Mouse (Mus musculus): ENCODE data around the gene Olfr543.
A peak's percentile ranks its signal among the peaks of the same experiment; 100 is the strongest.

Olfr543 gene

DNA sequence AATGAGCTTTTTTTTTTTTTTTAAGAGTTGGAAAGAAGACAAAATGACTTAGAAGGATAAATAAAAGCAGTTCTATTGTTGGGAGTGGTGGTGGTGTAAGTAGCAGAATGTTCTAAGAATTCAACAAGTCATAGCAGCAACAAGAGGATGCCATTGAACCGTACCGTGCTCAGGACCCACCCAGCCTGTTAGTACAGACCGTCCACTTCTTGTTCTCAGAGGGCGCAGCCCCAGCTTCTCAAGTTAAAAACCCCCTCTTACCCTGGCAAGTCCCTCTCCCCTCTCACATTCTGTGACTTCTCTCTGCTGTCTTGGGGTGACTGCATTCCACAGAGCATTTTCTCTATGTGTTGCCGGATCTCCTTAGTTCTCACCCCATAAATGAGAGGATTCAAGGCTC lies 4.9 kb downstream of the Olfr543 start:
- DNase-seq (ENCODE audit: low spot score in 2 of 2) = no peak

DNA sequence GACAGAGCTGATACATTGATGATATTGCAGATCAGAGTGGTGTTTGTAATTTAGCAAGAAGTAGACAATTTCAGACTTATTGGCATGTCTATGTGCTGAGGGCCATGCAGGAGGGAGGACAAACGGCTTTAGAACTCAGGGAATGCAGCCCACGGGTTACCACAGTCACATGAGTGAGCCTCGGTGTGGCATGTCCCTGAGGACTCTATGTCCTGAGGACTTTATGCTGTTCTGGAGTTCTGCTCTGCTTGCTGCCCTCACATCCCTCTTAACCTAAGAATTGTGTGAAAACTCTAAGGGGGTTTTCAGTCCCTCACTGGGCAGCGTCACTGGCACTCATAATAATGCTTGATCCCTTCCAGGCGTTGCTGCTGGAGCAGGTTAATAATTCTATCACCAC lies 8.8 kb downstream of the Olfr543 start:
- DNase-seq (ENCODE audit: low spot score in 2 of 2) = no peak

DNA sequence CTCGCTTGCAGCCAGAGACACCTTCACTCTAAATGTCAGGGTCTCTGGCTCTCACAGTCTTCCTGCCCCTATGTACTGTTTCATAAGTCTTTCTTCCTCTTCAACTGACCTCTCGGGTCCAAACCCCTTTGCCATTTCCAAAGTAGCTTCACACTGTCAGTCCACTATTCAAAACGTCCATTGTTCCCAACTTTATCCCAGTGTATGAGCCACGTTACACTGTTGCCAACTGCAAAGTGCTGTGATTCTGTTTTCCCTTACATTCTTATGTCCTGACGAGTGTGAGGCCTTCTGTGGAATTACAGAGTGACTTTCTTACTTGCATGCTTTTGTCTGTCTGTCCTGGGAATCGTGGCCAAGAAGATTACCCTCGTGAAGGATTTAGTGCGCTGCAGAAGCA lies 13.9 kb downstream of the Olfr543 start:
- DNase-seq (ENCODE audit: low spot score in 2 of 2) = no peak

DNA sequence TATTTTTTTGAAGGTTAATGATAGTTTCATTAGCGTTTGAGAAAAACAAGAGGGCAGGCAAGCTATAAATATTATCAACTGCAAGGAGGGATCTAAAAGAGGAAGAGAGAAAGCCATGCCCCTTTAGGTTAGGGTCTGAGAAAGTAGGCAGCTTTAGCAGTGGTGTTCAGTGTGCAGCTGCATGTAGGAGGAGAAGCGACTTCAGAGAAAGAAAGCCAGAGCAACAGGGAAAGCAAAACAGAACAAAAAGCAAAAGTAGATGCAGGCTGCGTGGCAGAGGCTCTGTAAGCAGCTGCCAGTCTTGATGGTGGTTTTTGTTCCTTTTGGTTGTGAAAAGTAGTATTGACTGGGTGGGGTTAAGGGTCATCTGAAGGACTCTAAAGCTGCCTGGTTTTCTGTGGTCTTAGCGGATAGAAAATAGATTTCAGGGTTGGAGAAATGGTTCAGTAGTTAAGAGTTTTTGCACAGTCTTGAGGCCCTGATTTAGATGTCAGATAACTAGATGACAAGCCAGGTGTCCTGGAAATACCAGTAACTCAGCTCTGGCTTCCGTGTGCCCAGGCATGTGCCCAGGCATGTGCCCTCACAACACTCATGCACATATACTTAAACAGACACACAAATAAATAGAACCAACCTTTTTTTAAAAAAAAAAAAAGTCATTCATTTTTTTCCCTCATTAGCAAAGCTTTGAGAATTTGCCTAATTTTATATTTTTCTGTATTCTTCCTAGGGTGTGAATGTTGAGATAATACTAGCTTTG lies 22.7 kb downstream of the Olfr543 start:
- no peak for DNase-seq (ENCODE audit: low spot score in 2 of 2)

DNA sequence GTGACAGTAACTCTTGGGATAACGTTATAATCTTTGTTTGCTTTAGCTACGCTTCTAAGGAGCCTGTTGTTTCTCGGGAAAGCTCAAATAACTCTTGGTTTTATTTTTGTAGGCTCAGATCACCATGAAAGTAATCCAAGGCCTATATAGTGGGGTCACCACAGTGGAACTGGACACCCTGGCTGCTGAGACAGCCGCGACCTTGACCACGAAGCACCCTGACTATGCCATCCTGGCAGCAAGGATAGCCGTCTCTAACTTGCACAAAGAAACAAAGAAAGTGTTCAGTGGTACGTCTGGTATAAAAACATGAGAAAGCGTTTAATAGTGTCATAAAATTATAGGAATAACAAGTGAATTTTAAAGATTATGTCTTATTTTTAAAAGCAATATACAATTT lies 35.0 kb downstream of the Olfr543 start:
- no peak for DNase-seq (ENCODE audit: low spot score in 2 of 2)

DNA sequence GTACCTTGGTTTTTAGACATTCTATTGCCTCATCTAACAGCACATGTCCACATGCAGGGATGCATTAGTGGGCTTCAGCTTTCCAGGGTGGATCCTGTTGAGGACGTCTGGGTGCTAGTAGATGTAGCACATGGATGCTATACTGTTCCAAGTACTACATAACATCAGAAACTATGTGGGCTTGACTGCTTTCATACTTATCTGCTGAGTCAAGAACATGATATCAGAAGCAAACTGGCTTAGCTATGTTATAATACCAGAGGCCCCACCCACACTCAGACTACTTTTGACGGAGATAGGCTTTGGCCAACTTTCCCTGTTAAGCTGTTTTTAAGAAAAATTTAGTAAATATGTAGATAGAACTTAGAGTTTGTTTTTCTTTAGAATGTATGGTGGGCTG lies 37.2 kb downstream of the Olfr543 start:
- DNase-seq (ENCODE audit: low spot score in 2 of 2) = no peak

DNA sequence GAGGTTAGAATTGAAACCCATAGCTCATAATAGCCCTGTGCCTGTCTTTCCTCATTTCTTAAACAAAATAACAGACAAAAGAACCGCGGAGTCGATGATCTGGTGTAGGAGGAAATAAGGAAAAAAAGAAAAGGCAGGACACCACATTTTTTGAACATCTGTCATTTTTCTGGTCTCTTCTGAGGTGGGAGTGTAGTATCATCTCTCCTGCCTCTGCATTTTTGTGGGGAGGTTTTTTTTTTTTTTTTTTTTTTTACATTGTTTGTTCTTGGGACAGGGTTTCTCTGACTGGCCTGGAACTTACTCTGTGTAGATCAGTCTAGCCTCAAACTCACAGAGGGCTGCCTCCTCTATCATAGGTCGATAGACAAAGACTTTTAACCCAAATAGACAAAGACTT lies 39.0 kb downstream of the Olfr543 start:
- DNase-seq (ENCODE audit: low spot score in 2 of 2) = no peak

DNA sequence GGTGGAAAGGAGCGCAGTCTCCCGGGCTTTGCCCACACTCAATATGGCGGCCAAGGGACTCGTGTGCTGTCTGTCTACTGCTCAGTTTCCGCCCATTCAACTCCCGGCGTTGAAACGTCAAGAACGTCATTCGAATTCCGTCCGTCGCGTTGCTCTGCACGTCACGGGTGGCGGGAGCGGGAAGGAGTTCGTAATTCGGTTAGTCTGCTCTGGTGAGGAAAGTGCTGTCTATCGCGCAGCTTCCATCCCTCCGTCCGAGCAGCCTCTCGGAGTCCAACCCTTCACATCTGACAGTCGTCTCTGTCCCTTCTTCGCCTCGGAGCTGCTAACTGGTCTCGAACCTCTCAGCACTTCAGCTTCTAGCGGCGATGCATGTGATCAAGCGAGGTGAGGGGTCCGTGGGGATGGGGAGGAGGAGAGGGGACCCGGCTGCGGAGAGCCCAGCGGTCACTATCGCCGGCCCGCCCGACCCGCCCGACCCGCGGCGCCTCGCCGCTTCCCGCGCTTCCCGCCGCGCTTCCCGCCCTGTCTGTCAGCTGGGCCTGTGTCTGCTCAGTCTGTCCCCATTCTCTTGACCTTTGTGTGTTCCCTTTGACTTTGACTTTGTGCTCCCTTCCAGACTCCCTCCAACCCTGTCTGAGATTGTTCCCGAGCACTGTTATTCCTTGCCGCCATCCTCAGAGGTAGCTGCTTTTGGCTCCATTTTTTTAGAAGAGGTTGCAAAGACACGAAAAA lies 39.7 kb downstream of the Olfr543 start, which contains the start of gene Rrm1:
Gene Rrm1 (plus strand): TSS at position 39 of the 735 bp plus-strand sequence.
- peak; percentile 89 to 92 for DNase-seq (ENCODE audit: low spot score in 2 of 2)

DNA sequence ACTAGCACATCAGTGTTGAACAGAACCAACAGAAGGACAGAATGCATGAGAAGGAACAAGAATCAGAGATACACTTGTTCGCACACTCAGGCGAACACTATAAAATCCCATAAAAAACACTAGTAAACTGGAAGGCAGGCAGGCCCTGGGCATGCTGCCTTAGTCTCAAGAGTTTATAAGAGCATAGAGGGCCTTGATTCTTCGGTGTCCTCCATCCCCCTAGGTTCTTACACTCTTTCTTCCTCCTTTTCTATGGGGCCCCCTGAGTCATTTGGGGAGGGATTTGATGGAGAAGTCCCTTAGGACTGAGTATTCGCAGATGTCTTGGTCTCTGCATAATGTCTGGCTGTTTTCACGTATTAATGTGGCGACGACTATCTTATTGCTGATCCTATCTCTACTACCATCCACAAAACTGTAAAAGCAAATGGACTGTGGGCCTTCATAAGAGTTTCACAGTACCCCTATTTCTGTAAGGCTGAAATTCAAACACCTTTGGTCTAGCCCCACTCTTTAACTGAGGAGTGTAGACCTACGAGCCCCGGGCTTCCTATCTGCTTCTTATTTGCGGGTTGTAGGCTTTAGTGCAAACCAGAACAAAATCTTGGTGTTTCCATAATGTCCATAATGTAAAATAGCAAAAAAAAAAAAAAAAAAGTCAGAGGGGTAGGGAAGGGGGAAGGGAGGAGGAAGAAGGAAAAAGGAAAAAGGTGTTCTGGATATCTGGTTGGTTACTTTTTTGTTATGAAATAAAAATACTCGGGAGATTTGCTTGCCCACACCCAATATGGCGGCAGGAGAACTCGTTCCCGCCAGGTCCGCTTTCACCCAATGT lies 40.4 kb downstream of the Olfr543 start:
- DNase-seq (ENCODE audit: low spot score in 2 of 2) = no peak

DNA sequence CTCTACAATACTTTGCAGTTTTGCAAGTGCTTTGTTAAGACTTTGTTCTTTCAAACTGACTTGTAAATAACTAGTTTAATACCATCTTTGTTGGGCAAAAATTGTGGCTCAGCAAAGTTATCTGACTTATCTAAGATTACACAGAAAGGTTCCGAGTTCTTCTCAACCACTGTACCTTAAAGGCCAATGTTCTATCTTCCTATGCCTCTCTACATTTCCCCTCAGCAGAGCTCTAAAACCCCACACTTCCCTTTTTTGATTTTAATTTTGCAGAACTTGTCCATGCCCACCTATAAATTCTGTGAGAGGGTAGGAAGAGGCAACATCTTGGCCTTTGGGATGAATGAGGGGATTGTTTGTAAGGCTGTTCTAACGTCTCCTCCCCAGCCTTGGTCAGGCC lies 47.1 kb downstream of the Olfr543 start:
- no peak for DNase-seq (ENCODE audit: low spot score in 2 of 2)
